Mouse (Mus musculus): Measurements from ENCODE around the gene Lactb.

- TF ChIP-seq CTCF (IDR thresholded peaks at IDR 0.05; ENCODE audit: low read depth, low read length) (no peak), POLR2A (IDR thresholded peaks at IDR 0.05; ENCODE audit: insufficient read depth, low read length) (no peak)
These were observed 65.4 kb downstream of the Lactb start for GRCm38 (mm10) chr9:66909922-66910321.
